Mouse (Mus musculus) thymus, adult 2 months (tissue): ENCODE measurements around the gene Rpgr. TPM values are rescaled to one million over a fixed set of nuclear protein-coding genes. Genes with fewer than 3 reads are reported as not detected.

ENCODE experiments used
- DNase-seq: peaks from one replicate; pipeline ENCODE4 v3.0.0; 2021
- H3K27ac ChIP-seq: fragments of 200-500 bp; 2 replicates; pipeline ENCODE4 v1.5.1; 2012; ENCODE audit warnings: low read length, control low read depth; ENCODE audit not compliant: control insufficient read depth, insufficient read depth
- H3K27me3 ChIP-seq: fragments of 200-500 bp; 2 replicates; pipeline ENCODE4 v1.6.1; 2012; ENCODE audit warnings: mild to moderate bottlenecking, low read length, moderate library complexity, mixed read lengths; ENCODE audit not compliant: control insufficient read depth, insufficient read depth
- H3K36me3 ChIP-seq: fragments of 200-500 bp; 2 replicates; pipeline ENCODE4 v1.6.1; 2012; ENCODE audit warnings: mild to moderate bottlenecking, low read length, moderate library complexity; ENCODE audit not compliant: control insufficient read depth, insufficient read depth
- H3K4me1 ChIP-seq: fragments of 200-500 bp; replicated peaks from 2 replicates; pipeline ENCODE4 v1.6.1; 2012; ENCODE audit warnings: low read length; ENCODE audit not compliant: control insufficient read depth, insufficient read depth
- H3K4me3 ChIP-seq: fragments of 200-500 bp; 2 replicates; pipeline ENCODE4 v1.5.1; 2012; ENCODE audit warnings: mild to moderate bottlenecking, low read length, control low read depth, moderate library complexity; ENCODE audit not compliant: control insufficient read depth, insufficient read depth
- CTCF ChIP-seq: fragments of 200-500 bp; IDR thresholded peaks from 2 replicates; pipeline ENCODE4 v1.5.1; 2012; ENCODE audit warnings: mild to moderate bottlenecking, control low read depth, low read length, moderate library complexity, borderline replicate concordance; ENCODE audit not compliant: control insufficient read depth, poor library complexity, insufficient read depth; ENCODE audit errors: extremely low read depth
- POLR2A ChIP-seq: fragments of 200-500 bp; IDR thresholded peaks from 2 replicates; pipeline ENCODE4 v1.6.1; 2012; ENCODE audit warnings: mild to moderate bottlenecking, low read length, control low read depth, moderate library complexity; ENCODE audit not compliant: control insufficient read depth, poor library complexity, insufficient read depth; ENCODE audit errors: extremely low read depth
- WGBS: fragments of 180-500 bp; shearing (Covaris S2); methylation state at CpG from one replicate; pipeline ENCODE4 v1.1.7; 2018; 5-methylcytosine and 5-hydroxymethylcytosine counted together
- polyA plus RNA-seq: library from polyadenylated mRNA; depleted of rRNA; stranded (reverse); fragments of >200 nt; gene quantifications from 2 replicates; pipeline ENCODE4 v1.2.3, GENCODE M21; 2012

Gene Rpgr
- polyA plus RNA-seq, 1 experiment: 2.1 TPM

DNA sequence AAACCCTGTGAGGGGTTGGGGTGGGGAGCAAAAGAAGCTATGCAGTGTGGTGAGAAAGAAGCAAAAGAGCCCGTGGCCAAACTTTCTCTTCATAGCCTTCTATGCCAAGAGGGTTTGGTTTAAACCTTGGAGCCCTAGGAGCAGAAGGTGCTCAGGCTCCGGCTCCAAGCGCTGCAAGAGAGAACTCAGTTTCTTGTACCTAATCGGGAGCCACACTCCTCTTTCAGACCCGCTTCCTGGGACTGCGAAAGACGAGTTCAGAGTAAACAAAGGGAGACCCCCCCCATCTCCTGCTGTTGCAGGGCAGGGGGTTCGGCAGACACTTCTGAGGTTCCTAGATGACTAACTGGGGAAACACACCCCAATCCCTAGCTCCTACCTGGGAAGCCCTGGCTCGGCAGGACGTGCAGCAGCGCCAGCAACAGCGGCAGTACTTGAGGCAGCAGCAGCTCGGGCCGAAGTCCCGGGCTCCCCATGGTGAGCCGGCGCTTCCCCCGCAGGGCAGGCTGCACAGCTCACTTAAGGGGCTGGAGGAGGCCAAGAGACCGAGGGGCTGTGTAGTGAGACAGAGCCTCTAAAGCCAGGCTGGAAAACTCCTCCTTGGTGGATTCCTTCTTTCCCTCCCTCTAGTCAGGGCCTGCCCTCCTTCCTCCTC is 99.5 kb downstream of the Rpgr start, which contains the start of gene Srpx:
Srpx (minus strand) TSS at position 645 of the 655 bp plus-strand sequence.
- no peak for TF ChIP-seq CTCF
- no peak for TF ChIP-seq POLR2A
- Histone ChIP-seq H3K27ac (no peak within 1 kb of the TSS), H3K27me3 (no peaks in the 10 kb centered on the region), H3K4me1 (no peaks in the 10 kb centered on the region), H3K4me3 (no peak within 1 kb of the TSS), H3K36me3 (no peaks in the 10 kb centered on the region)
- no peak for DNase-seq
- WGBS: 11% methylated on average over 19 of the region's 19 CpGs

DNA sequence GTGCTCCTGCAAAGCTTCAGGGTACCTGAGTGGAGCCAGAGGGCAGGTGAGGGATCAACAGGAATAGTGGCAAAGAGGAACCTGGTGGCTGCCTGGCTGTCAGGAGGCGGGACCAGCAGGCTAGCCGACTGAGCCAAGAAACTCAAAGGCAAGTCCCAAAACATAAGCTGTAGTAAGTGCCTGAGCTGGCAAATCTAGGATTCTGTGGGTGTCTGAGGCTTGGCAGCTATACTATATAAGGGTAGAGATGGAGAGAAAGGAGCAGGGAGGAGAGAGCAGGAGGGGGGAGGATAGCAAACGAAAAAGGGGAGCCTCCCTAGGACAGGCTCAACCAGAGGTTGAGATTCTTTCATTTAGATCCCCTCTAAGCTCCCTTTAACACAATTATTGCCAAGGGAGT is 100.9 kb downstream of the Rpgr start:
- Histone ChIP-seq H3K4me1 (no peaks in the 10 kb centered on the region), H3K27ac (no peak overlapping the region), H3K36me3 (no peaks in the 10 kb centered on the region), H3K27me3 (no peaks in the 10 kb centered on the region), H3K4me3 (no peak overlapping the region)
- WGBS: 37% methylated on average over 3 of the region's 3 CpGs
- TF ChIP-seq CTCF: no peak
- TF ChIP-seq POLR2A: no peak
- DNase-seq: no peak

DNA sequence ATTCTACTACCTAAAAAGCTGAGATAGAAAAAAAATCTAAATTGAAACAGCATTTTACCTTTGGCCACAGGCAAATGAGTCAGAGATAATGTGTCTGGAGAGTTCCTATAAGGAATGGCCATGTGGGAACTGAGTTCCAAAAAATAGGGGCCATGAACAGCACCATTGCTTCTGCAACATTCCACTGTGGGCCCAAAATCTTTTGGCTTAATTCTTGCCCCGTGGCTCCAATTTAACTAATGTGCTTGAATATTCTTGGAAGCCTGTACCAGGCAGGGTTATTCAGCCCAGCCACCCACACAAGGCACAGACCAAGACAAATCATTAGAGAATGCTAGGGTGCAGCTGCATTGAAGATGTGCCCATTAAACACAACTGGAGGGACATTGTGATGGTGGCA is 106.0 kb downstream of the Rpgr start:
- no peak overlapping the region for H3K4me3 ChIP-seq
- no peaks in the 10 kb centered on the region for H3K4me1 ChIP-seq
- no peaks in the 10 kb centered on the region for H3K36me3 ChIP-seq
- no peak for DNase-seq
- 100% methylated on average over 1 of the region's 1 CpGs for WGBS
- TF ChIP-seq POLR2A (no peak), CTCF (no peak)
- H3K27me3 ChIP-seq: no peaks in the 10 kb centered on the region
- no peak overlapping the region for H3K27ac ChIP-seq

DNA sequence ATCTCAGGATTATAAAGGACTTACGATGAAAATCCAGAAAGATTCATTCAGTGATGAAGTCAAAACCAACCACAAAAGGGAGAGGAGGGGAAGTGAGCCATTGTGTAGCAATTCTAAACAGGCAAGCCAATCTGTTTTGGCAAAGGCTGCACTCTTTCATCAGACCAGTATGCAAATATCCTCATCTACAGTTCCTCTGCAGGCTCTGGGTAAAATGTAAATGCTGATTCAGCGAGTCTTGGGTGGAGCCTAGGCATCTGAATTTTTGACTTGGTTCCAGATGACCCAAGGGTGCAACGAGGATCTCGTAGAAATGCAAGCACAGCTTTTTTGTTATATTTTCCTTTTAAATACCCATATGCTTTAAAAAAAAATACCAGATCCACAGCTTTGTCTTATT is 108.2 kb downstream of the Rpgr start:
- Histone ChIP-seq H3K36me3 (no peaks in the 10 kb centered on the region), H3K27me3 (no peaks in the 10 kb centered on the region), H3K27ac (no peak overlapping the region), H3K4me3 (no peak overlapping the region), H3K4me1 (no peaks in the 10 kb centered on the region)
- 63% methylated on average over 4 of the region's 4 CpGs for WGBS
- no peak for TF ChIP-seq CTCF
- no peak for TF ChIP-seq POLR2A
- no peak for DNase-seq

DNA sequence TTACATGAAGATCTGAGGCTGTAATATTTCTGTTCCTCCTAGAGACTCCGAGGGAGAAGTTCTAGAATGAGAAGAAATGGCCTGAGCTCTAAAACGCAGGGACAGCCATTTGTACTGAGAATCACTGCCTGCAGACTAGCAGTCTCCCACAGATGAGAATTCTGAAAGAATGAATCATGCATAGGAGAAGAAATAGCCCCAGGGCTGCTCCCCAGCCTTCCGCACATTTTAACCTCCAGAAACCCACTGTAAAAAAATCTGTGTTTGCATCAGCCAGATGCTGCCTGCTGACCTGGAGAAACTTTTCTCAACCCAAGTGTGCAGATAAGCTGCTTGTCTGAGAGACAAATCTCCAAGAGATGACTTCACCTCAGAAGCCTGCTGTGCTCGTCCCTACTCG is 111.2 kb downstream of the Rpgr start:
- H3K27me3 ChIP-seq: no peaks in the 10 kb centered on the region
- TF ChIP-seq POLR2A (no peak), CTCF (no peak)
- no peak overlapping the region for H3K27ac ChIP-seq
- no peak for DNase-seq
- 85% methylated on average over 5 of the region's 5 CpGs for WGBS
- no peak overlapping the region for H3K4me3 ChIP-seq
- H3K4me1 ChIP-seq: no peaks in the 10 kb centered on the region
- H3K36me3 ChIP-seq: no peaks in the 10 kb centered on the region

DNA sequence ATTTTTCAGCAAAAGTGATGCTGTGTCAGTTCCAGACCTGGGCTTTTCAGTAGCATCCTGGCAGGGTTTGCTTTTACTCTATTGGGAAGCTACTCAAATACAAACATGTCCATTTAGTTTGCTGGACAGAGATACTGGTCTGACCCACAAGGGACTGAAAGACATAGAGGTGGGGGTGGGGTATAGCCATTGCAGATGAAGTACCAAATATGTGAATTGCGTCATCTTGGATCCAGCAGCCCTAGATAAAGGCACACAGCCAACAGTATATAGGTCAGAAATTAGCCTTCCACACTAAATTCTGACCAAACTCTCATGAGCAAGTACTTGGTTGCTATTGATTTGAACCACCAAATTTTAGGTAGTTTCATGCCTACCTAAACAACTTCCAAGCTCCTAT is 114.0 kb downstream of the Rpgr start:
- H3K4me1 ChIP-seq: no peaks in the 10 kb centered on the region
- 92% methylated on average over 1 of the region's 1 CpGs for WGBS
- no peak overlapping the region for H3K27ac ChIP-seq
- H3K27me3 ChIP-seq: no peaks in the 10 kb centered on the region
- H3K36me3 ChIP-seq: no peaks in the 10 kb centered on the region
- H3K4me3 ChIP-seq: no peak overlapping the region
- DNase-seq: no peak
- TF ChIP-seq POLR2A: no peak
- TF ChIP-seq CTCF: no peak

DNA sequence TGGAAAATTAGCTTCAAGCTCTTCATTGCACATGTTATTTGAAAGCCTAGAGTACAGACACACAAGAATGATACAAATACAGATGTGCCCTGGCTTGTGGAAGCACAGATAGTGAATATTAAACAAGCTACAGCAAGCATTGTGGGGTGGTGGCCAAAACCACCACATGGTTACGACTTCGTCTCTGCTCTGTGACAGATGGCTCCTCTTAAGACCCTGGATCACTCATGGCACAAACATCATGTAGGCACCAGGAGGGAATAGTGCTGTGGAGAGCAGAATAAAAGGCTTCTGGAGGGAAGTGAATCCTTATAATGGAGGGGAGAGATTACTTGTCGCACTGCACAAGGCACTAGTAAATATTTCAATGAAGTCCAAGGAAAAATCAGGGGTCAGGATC is 120.9 kb downstream of the Rpgr start:
- H3K27ac ChIP-seq: no peak overlapping the region
- no peak overlapping the region for H3K4me3 ChIP-seq
- no peaks in the 10 kb centered on the region for H3K27me3 ChIP-seq
- 83% methylated on average over 3 of the region's 3 CpGs for WGBS
- DNase-seq: no peak
- TF ChIP-seq POLR2A (no peak), CTCF (no peak)
- no peaks in the 10 kb centered on the region for H3K4me1 ChIP-seq
- H3K36me3 ChIP-seq: no peaks in the 10 kb centered on the region
